Mouse (Mus musculus) embryo, embryonic 11.5 days (tissue): ENCODE data around the gene Chn2.

Experiments used
- DNase-seq: peaks from one replicate; pipeline ENCODE4 v3.0.0-alpha.2; 2012; ENCODE audit warnings: low read depth, low spot score

The Chn2 gene

GRCm38 (mm10) chr6:54197821-54198412, 158.6 kb downstream of the Chn2 start:
- DNase-seq: no peak

GRCm38 (mm10) chr6:54199516-54199915, 160.2 kb downstream of the Chn2 start:
- DNase-seq: no peak

- no peak for DNase-seq
Measured at GRCm38 (mm10) chr6:54200031-54200722, 160.8 kb downstream of the Chn2 start.

- no peak for DNase-seq
Measured at GRCm38 (mm10) chr6:54202311-54203020, 163.1 kb downstream of the Chn2 start.

GRCm38 (mm10) chr6:54203316-54203715, 164.0 kb downstream of the Chn2 start:
- no peak for DNase-seq

- DNase-seq: no peak
Measured at GRCm38 (mm10) chr6:54203926-54204325, 164.6 kb downstream of the Chn2 start.

- no peak for DNase-seq
Measured at GRCm38 (mm10) chr6:54204931-54205330, 165.6 kb downstream of the Chn2 start.

- no peak for DNase-seq
Measured at GRCm38 (mm10) chr6:54205471-54205870, 166.1 kb downstream of the Chn2 start.

- DNase-seq: no peak
Measured at GRCm38 (mm10) chr6:54206221-54206738, 166.9 kb downstream of the Chn2 start.

- no peak for DNase-seq
Measured at GRCm38 (mm10) chr6:54208786-54209185, 169.4 kb downstream of the Chn2 start.

- DNase-seq: no peak
Measured at GRCm38 (mm10) chr6:54210971-54211370, 171.6 kb downstream of the Chn2 start.

GRCm38 (mm10) chr6:54211939-54212338, 172.6 kb downstream of the Chn2 start:
- no peak for DNase-seq

- no peak for DNase-seq
Measured at GRCm38 (mm10) chr6:54213743-54214142, 174.4 kb downstream of the Chn2 start.

- DNase-seq: no peak
Measured at GRCm38 (mm10) chr6:54215636-54216035, 176.3 kb downstream of the Chn2 start.

GRCm38 (mm10) chr6:54216512-54216911, 177.2 kb downstream of the Chn2 start:
- no peak for DNase-seq

GRCm38 (mm10) chr6:54220124-54220523, 180.8 kb downstream of the Chn2 start:
- DNase-seq: no peak

GRCm38 (mm10) chr6:54223529-54223928, 184.2 kb downstream of the Chn2 start:
- DNase-seq: no peak

- no peak for DNase-seq
Measured at GRCm38 (mm10) chr6:54224325-54224724, 185.0 kb downstream of the Chn2 start.

- no peak for DNase-seq
Measured at GRCm38 (mm10) chr6:54225327-54225726, 186.0 kb downstream of the Chn2 start.

- DNase-seq: no peak
Measured at GRCm38 (mm10) chr6:54227061-54227460, 187.7 kb downstream of the Chn2 start.

GRCm38 (mm10) chr6:54228421-54228820, 189.1 kb downstream of the Chn2 start:
- DNase-seq: no peak

GRCm38 (mm10) chr6:54228874-54229273, 189.5 kb downstream of the Chn2 start:
- peak; percentile 56 for DNase-seq
